Mouse (Mus musculus): ENCODE results near the gene Pdzd3. TPM values are rescaled to one million over a fixed set of nuclear protein-coding genes. Genes with fewer than 3 reads are reported as not detected.

The Pdzd3 gene
- polyA plus RNA-seq, 1 experiment from 2014 or later: 0.15 TPM

- peak; percentile 82 for ATAC-seq (ENCODE audit: low FRiP score)
- WGBS: under 1% methylated on average over 38 of the region's 40 CpGs
- H3K4me2 ChIP-seq (replicated peaks): peak overlapping the region; percentile 67
Measured at GRCm38 (mm10) chr9:44233021-44233801, 18.1 kb downstream of the Pdzd3 start.

GRCm38 (mm10) chr9:44231609-44232008 is 19.7 kb downstream of the Pdzd3 start:
- Histone ChIP-seq H3K4me1 (peaks cover 24% of the 10 kb centered on the region), H3K9me3 (replicated peaks) (no peaks in the 10 kb centered on the region), H3K36me3 (no peaks in the 10 kb centered on the region), H3K27me3 (no peaks in the 10 kb centered on the region), H3K27ac (no peak overlapping the region), H3K4me3 (no peak overlapping the region), H3K9ac (no peak overlapping the region), H3K4me2 (replicated peaks) (peak overlapping the region; percentile 67)
- ATAC-seq (ENCODE audit: low FRiP score): no peak

More at GRCm38 (mm10) chr9:44233021-44233801, 18.1 kb downstream of the Pdzd3 start:
- Histone ChIP-seq H3K36me3 (no peaks in the 10 kb centered on the region), H3K9me3 (replicated peaks) (no peaks in the 10 kb centered on the region), H3K4me3 (peak overlapping the region; percentile 86), H3K4me1 (peaks cover 24% of the 10 kb centered on the region), H3K9ac (peak overlapping the region; percentile 90), H3K27ac (peak overlapping the region; percentile 93), H3K27me3 (no peaks in the 10 kb centered on the region)

DNA sequence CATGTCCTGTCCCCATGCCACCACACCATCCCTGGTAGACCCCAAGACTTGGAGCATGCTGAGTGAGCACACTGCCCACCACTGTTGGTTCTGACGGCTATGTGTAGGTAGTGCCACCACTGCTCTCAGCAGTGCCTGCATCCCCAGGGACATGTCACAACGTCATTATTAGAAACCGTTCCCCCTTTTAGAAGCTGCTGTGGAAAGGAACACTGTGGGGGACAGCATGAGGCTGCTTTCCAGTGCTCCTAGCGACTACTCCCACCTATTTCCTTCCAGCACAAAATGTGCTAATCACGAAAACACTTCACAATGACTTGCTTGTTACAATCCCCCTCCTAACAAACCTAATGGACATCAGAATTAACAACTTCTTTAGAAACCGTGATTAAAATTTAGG is 25.3 kb downstream of the Pdzd3 start:
- no peak for ATAC-seq (ENCODE audit: low FRiP score)
- Histone ChIP-seq H3K9ac (no peak overlapping the region), H3K27me3 (no peaks in the 10 kb centered on the region), H3K4me1 (peaks cover 8% of the 10 kb centered on the region; the same call in 1 of the 2 replicates), H3K36me3 (no peaks in the 10 kb centered on the region), H3K4me3 (no peak overlapping the region), H3K27ac (no peak overlapping the region), H3K9me3 (replicated peaks) (no peaks in the 10 kb centered on the region), H3K4me2 (replicated peaks) (no peak overlapping the region)
- WGBS: 67% methylated on average over 6 of the region's 6 CpGs

DNA sequence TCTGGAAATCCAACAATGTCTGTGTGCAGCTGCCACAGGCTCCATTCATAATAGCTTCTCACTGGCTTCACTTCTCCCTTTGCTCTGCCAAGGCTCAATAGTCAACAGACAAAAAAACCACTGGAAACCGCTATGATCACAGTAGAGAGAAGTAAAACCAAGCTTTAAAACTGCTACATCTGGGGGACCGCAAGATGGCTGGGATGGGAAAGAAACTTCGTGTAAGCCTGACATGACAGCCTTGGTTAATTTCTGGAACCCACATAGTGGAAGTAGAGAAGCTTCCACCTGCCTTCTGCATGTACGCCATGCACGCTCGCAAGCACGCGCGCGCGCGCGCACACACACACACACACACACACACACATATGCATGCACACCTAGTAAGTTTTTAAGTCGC is 37.7 kb downstream of the Pdzd3 start:
- no peaks in the 10 kb centered on the region for H3K27me3 ChIP-seq
- no peak overlapping the region for H3K4me3 ChIP-seq
- no peaks in the 10 kb centered on the region for H3K4me1 ChIP-seq
- H3K36me3 ChIP-seq: peaks cover 14% of the 10 kb centered on the region; the same call in 1 of the 2 replicates
- 92% methylated on average over 14 of the region's 14 CpGs for WGBS
- no peak overlapping the region for H3K4me2 ChIP-seq (replicated peaks)
- no peak overlapping the region for H3K27ac ChIP-seq
- ATAC-seq (ENCODE audit: low FRiP score): no peak
- H3K9me3 ChIP-seq (replicated peaks): 0 out of 2 replicates have a peak, but pooled peaks cover 4% of the 10 kb centered on the region
- H3K9ac ChIP-seq: no peak overlapping the region

DNA sequence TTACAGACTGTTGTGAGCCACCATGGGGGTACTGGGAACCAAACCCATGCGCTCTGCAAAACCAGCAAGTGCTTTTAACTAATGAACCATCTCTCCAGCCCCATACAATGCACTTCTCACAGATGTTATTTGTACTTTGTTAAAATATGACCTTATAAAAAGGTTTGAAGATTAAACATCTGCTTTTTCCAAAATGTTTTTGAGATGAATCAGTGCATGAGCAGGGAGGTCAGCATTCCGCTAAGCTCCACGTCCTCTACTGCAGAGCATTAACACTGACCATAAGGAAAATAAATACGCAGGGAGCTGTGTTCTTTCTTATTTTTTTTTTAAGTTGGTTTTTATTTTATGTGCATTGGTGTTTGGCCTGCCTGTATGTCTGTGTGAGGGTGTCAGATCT is 38.9 kb downstream of the Pdzd3 start:
- H3K9me3 ChIP-seq (replicated peaks): 0 out of 2 replicates have a peak, but pooled peaks cover 4% of the 10 kb centered on the region
- H3K4me3 ChIP-seq: no peak overlapping the region
- no peak overlapping the region for H3K4me2 ChIP-seq (replicated peaks)
- ATAC-seq (ENCODE audit: low FRiP score): no peak
- no peaks in the 10 kb centered on the region for H3K27me3 ChIP-seq
- H3K27ac ChIP-seq: no peak overlapping the region
- peaks cover 14% of the 10 kb centered on the region; the same call in 1 of the 2 replicates for H3K36me3 ChIP-seq
- WGBS: 94% methylated on average over 4 of the region's 4 CpGs
- no peak overlapping the region for H3K9ac ChIP-seq
- no peaks in the 10 kb centered on the region for H3K4me1 ChIP-seq

DNA sequence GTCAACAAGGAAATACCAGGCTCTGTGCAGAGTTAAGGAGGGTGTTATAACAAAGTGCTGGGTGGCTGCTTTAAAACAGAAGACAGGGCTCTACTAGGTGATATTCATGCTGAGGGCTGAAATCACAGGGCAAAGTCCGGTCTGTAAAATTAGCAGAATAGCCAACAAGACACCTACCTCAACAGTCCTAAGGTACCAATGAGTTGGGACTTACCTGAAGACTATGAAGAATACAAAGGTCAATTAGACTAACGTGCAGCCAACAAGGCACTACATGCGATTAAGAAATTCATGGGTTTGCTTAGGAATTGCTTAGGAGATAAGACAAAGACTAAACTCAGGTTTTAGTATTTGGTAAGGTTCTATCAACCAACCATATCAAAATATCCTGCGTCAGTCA is 41.9 kb downstream of the Pdzd3 start:
- Histone ChIP-seq H3K4me3 (no peak overlapping the region), H3K36me3 (peaks cover 14% of the 10 kb centered on the region; the same call in 1 of the 2 replicates), H3K4me1 (no peaks in the 10 kb centered on the region), H3K4me2 (replicated peaks) (no peak overlapping the region), H3K9me3 (replicated peaks) (0 out of 2 replicates have a peak, but pooled peaks cover 4% of the 10 kb centered on the region), H3K27me3 (no peaks in the 10 kb centered on the region), H3K27ac (no peak overlapping the region), H3K9ac (no peak overlapping the region)
- WGBS: 97% methylated on average over 4 of the region's 4 CpGs
- ATAC-seq (ENCODE audit: low FRiP score): no peak

DNA sequence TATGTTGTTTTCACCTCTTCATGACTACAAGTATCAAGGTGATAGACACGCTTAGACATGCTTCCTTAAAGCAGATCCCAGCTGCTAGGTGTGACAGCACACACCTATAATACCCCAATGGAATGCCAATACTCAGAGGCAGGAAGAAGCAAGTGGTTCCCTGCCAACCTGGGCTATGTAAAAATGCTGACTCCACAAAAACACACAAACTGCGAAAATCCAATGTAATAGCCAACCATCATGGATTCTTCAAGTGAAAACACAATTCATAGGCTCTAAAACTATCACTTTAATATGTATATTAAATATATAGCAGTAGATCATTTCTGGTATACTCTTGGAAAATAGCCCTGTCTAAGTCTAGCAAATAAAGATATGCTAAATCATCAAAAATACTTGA is 43.4 kb downstream of the Pdzd3 start:
- Histone ChIP-seq H3K4me1 (no peaks in the 10 kb centered on the region), H3K9me3 (replicated peaks) (0 out of 2 replicates have a peak, but pooled peaks cover 4% of the 10 kb centered on the region), H3K4me3 (no peak overlapping the region), H3K36me3 (peaks cover 12% of the 10 kb centered on the region; the same call in 1 of the 2 replicates), H3K27ac (no peak overlapping the region), H3K9ac (no peak overlapping the region), H3K4me2 (replicated peaks) (no peak overlapping the region), H3K27me3 (no peaks in the 10 kb centered on the region)
- 98% methylated on average over 2 of the region's 2 CpGs for WGBS
- no peak for ATAC-seq (ENCODE audit: low FRiP score)

- H3K4me2 ChIP-seq (replicated peaks): no peak overlapping the region
- H3K27me3 ChIP-seq: no peaks in the 10 kb centered on the region
- H3K4me3 ChIP-seq: no peak overlapping the region
- no peak overlapping the region for H3K9ac ChIP-seq
- no peaks in the 10 kb centered on the region for H3K9me3 ChIP-seq (replicated peaks)
- 81% methylated on average over 3 of the region's 3 CpGs for WGBS
- H3K4me1 ChIP-seq: no peaks in the 10 kb centered on the region
- no peak overlapping the region for H3K27ac ChIP-seq
- peaks cover 18% of the 10 kb centered on the region for H3K36me3 ChIP-seq
- ATAC-seq (ENCODE audit: low FRiP score): no peak
Measured at GRCm38 (mm10) chr9:44200458-44200857, 50.8 kb downstream of the Pdzd3 start.

GRCm38 (mm10) chr9:44199580-44199979 is 51.7 kb downstream of the Pdzd3 start:
- Histone ChIP-seq H3K27me3 (no peaks in the 10 kb centered on the region), H3K36me3 (peaks cover 18% of the 10 kb centered on the region), H3K27ac (no peak overlapping the region), H3K9me3 (replicated peaks) (no peaks in the 10 kb centered on the region), H3K4me2 (replicated peaks) (no peak overlapping the region), H3K4me1 (no peaks in the 10 kb centered on the region), H3K9ac (no peak overlapping the region), H3K4me3 (no peak overlapping the region)
- no peak for ATAC-seq (ENCODE audit: low FRiP score)

- Histone ChIP-seq H3K9ac (no peak overlapping the region), H3K36me3 (peaks cover 18% of the 10 kb centered on the region), H3K27ac (no peak overlapping the region), H3K9me3 (replicated peaks) (no peaks in the 10 kb centered on the region), H3K4me2 (replicated peaks) (no peak overlapping the region), H3K4me3 (no peak overlapping the region), H3K27me3 (no peaks in the 10 kb centered on the region), H3K4me1 (no peaks in the 10 kb centered on the region)
- 91% methylated on average over 3 of the region's 3 CpGs for WGBS
- ATAC-seq (ENCODE audit: low FRiP score): no peak
Measured at GRCm38 (mm10) chr9:44199166-44199565, 52.1 kb downstream of the Pdzd3 start.

Other genes starting within 250 kb of the Pdzd3 start
- not detected in 2 replicates for gene Thy1, start 208.1 kb downstream of the Pdzd3 start, polyA plus RNA-seq (2016; fragmentation: Nextera tagmentation; extraction: Ambion mirVana)
- 11.5 and 14.2 TPM in 2 replicates for gene Usp2, start 184.4 kb downstream of the Pdzd3 start, polyA plus RNA-seq (2016; fragmentation: Nextera tagmentation; extraction: Ambion mirVana)
- gene Mfrp, start 149.7 kb downstream of the Pdzd3 start, polyA plus RNA-seq (2016; fragmentation: Nextera tagmentation; extraction: Ambion mirVana): 0.14 and 0.30 TPM in 2 replicates
- gene C1qtnf5, start 144.2 kb downstream of the Pdzd3 start, polyA plus RNA-seq (2016; fragmentation: Nextera tagmentation; extraction: Ambion mirVana): 1.4 and 1.8 TPM in 2 replicates
- 0.26 and 0.30 TPM in 2 replicates for gene Gm49380, start 138.0 kb downstream of the Pdzd3 start, polyA plus RNA-seq (2016; fragmentation: Nextera tagmentation; extraction: Ambion mirVana)
- 57.1 and 61.4 TPM in 2 replicates for gene Rnf26, start 138.0 kb downstream of the Pdzd3 start, polyA plus RNA-seq (2016; fragmentation: Nextera tagmentation; extraction: Ambion mirVana)
- 14.5 and 15.4 TPM in 2 replicates for gene Mcam, start 117.0 kb downstream of the Pdzd3 start, polyA plus RNA-seq (2016; fragmentation: Nextera tagmentation; extraction: Ambion mirVana)
- gene Cbl, start 17.4 kb downstream of the Pdzd3 start, polyA plus RNA-seq (2016; fragmentation: Nextera tagmentation; extraction: Ambion mirVana): 26.2 and 30.5 TPM in 2 replicates
- gene Ccdc153, start 10.8 kb downstream of the Pdzd3 start, polyA plus RNA-seq (2016; fragmentation: Nextera tagmentation; extraction: Ambion mirVana): not detected in 2 replicates
- 5.1 and 5.6 TPM in 2 replicates for gene Nlrx1, start 17.1 kb upstream of the Pdzd3 start, polyA plus RNA-seq (2016; fragmentation: Nextera tagmentation; extraction: Ambion mirVana)
- gene Abcg4, start 37.1 kb upstream of the Pdzd3 start, polyA plus RNA-seq (2016; fragmentation: Nextera tagmentation; extraction: Ambion mirVana): 12.9 and 13.5 TPM in 2 replicates
- 28.9 and 32.5 TPM in 2 replicates for gene Hinfp, start 54.2 kb upstream of the Pdzd3 start, polyA plus RNA-seq (2016; fragmentation: Nextera tagmentation; extraction: Ambion mirVana)
- 20.2 and 22.2 TPM in 2 replicates for gene C2cd2l, start 68.8 kb upstream of the Pdzd3 start, polyA plus RNA-seq (2016; fragmentation: Nextera tagmentation; extraction: Ambion mirVana)
- 37.3 and 41.3 TPM in 2 replicates for gene Dpagt1, start 74.5 kb upstream of the Pdzd3 start, polyA plus RNA-seq (2016; fragmentation: Nextera tagmentation; extraction: Ambion mirVana)
- 273 and 290 TPM in 2 replicates for gene H2afx, start 83.2 kb upstream of the Pdzd3 start, polyA plus RNA-seq (2016; fragmentation: Nextera tagmentation; extraction: Ambion mirVana)
- gene Hmbs, start 92.8 kb upstream of the Pdzd3 start, polyA plus RNA-seq (2016; fragmentation: Nextera tagmentation; extraction: Ambion mirVana): 99.4 and 103 TPM in 2 replicates
- gene Vps11, start 110.2 kb upstream of the Pdzd3 start, polyA plus RNA-seq (2016; fragmentation: Nextera tagmentation; extraction: Ambion mirVana): 35.2 and 36.2 TPM in 2 replicates
- 35.8 and 39.1 TPM in 2 replicates for gene Hyou1, start 128.0 kb upstream of the Pdzd3 start, polyA plus RNA-seq (2016; fragmentation: Nextera tagmentation; extraction: Ambion mirVana)
- gene Slc37a4, start 145.4 kb upstream of the Pdzd3 start, polyA plus RNA-seq (2016; fragmentation: Nextera tagmentation; extraction: Ambion mirVana): 38.7 TPM in 2 replicates
- 1,265 and 1,340 TPM in 2 replicates for gene Rps25, start 155.7 kb upstream of the Pdzd3 start, polyA plus RNA-seq (2016; fragmentation: Nextera tagmentation; extraction: Ambion mirVana)
- 256 and 259 TPM in 2 replicates for gene Trappc4, start 156.1 kb upstream of the Pdzd3 start, polyA plus RNA-seq (2016; fragmentation: Nextera tagmentation; extraction: Ambion mirVana)
- 32.9 and 36.7 TPM in 2 replicates for gene Ccdc84, start 167.1 kb upstream of the Pdzd3 start, polyA plus RNA-seq (2016; fragmentation: Nextera tagmentation; extraction: Ambion mirVana)
- not detected in 2 replicates for gene Foxr1, start 189.7 kb upstream of the Pdzd3 start, polyA plus RNA-seq (2016; fragmentation: Nextera tagmentation; extraction: Ambion mirVana)
- not detected in 2 replicates for gene Upk2, start 203.5 kb upstream of the Pdzd3 start, polyA plus RNA-seq (2016; fragmentation: Nextera tagmentation; extraction: Ambion mirVana)
- 12.3 and 15.5 TPM in 2 replicates for gene Bcl9l, start 231.4 kb upstream of the Pdzd3 start, polyA plus RNA-seq (2016; fragmentation: Nextera tagmentation; extraction: Ambion mirVana)

All from hindbrain, embryonic 12.5 days (tissue).